Mouse (Mus musculus) right cerebral cortex, postnatal 14 days (tissue): Measurements from ENCODE around the gene Gm5935.
"Not testable (repeated sequence)": the region's sequence is repeated elsewhere in the genome, so short reads cannot be mapped to it uniquely, and the experiment has no call there.

Experiments used
- DNase-seq: peaks from one replicate; pipeline ENCODE4 v3.0.0; 2022

The Gm5935 gene

GRCm38 (mm10) chrX:24775064-24775463 lies at the start of gene Gm5935:
Gm5935 (minus strand) TSS chrX:24775164.
- not testable (repeated sequence) for DNase-seq
